Mouse (Mus musculus): ENCODE measurements around the gene 2310007B03Rik.

- no peak for TF ChIP-seq POLR2A (IDR thresholded peaks at IDR 0.05; ENCODE audit: insufficient read depth, low read length)
- no peak for TF ChIP-seq CTCF (IDR thresholded peaks at IDR 0.05; ENCODE audit: low read depth, low read length)
- TF ChIP-seq EP300 (IDR thresholded peaks at IDR 0.05; ENCODE audit: insufficient read depth, low read depth, low read length): no peak
Measured at GRCm38 (mm10) chr1:93128209-93128608, 32.5 kb downstream of the 2310007B03Rik start.

Measured in ES-Bruce4 (cell line).